Mouse (Mus musculus): ENCODE results near the gene 1700020D05Rik.

DNA sequence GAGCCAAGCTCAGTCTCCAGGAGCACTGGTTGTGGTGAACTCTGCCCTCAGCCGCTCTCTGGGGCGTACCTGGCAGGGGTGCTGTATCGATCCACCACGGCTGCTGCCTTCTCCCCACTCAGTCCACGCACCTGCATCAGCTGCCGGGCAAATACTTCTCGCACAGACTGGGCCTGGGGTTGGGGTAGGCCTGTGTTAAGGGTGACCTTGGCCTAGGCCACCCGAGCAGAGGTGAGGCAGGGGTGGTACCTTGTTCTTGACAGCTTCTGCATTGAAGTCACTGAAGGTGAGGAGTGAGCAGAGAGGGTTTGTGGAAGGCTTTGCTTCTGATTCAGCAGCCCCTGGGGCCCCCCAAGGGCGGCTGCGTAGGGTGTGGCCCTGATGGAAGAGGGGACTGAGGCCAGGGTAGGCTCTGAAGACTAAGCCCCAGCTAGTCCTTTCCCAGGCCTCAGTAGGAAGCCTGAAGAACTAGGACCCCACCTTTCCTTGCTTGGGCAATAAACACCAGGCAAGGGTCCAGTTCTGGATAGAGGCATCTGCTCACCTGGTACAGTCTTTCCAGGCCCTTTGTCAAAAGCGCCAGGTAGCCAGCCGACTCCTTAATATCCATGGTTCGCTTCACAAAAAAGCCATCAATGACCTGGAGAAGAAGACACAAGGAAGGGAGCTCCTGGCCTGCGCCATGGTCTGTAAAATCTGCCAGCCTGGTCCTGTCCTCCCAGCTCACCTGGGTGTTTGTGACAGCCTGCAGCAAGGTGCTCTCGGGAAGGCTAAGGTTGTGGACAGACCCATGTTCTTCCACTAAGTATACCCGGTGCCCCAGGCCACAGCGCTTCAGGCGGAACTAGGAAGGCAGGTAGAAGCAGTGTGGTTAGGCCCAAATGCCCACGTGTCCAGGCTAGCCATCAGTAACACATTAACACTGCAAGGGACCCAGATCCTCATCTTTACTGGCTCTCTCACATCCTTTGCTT is 19.9 kb downstream of the 1700020D05Rik start:
- TF ChIP-seq TAL1 (IDR thresholded peaks at IDR 0.05; ENCODE audit: low read length) (no peak), GATA1 (IDR thresholded peaks at IDR 0.05; ENCODE audit: low read length) (no peak)
